In genomic region chr11:101830112-101830511, GRCm38 (mm10) we compare ENCODE assay signal across 9 mouse cellular contexts. TPM values are rescaled to one million over a fixed set of nuclear protein-coding genes. Genes with fewer than 3 reads are reported as not detected.
A peak's percentile ranks its signal among the peaks of the same experiment; 100 is the strongest.
DNase-seq lines count a peak whose midpoint lies in the region; ATAC-seq and TF ChIP-seq lines count a peak whose summit lies in the region.
"Had no signal": no experiment of that assay in that cellular context is flagged by ENCODE, and none has a peak within 500 bp of the region (broad histone marks: within the 10 kb centered on the region; RNA-seq: fewer than 3 reads in every experiment).

No protein-coding gene starts in this region.

- no peaks in the 10 kb centered on the region for H3K36me3 ChIP-seq in liver, embryonic 12.5 days
- no peaks in the 10 kb centered on the region for H3K36me3 ChIP-seq in hindbrain, postnatal 0 days (ENCODE audit: insufficient read depth, low read length)
- H3K36me3 ChIP-seq in lung, postnatal 0 days (ENCODE audit: insufficient read depth, low read length) = no peaks in the 10 kb centered on the region

- H3K4me3 ChIP-seq in liver, embryonic 12.5 days = no peak overlapping the region
- no peak overlapping the region for H3K4me3 ChIP-seq in hindbrain, postnatal 0 days (ENCODE audit: low read length)
- H3K4me3 ChIP-seq in lung, postnatal 0 days (ENCODE audit: low read depth, low read length) = no peak overlapping the region

- ATAC-seq in liver, embryonic 12.5 days = no peak
- ATAC-seq in hindbrain, postnatal 0 days = no peak
- peak; percentile 77 for ATAC-seq in lung, postnatal 0 days

- no peak overlapping the region for H3K9ac ChIP-seq in liver, embryonic 12.5 days
- no peak overlapping the region for H3K9ac ChIP-seq in hindbrain, postnatal 0 days (replicated peaks; ENCODE audit: low read length)
- H3K9ac ChIP-seq in lung, postnatal 0 days (replicated peaks; ENCODE audit: low read depth) = no peak overlapping the region

- no peaks in the 10 kb centered on the region for H3K9me3 ChIP-seq in liver, embryonic 12.5 days (replicated peaks)
- no peaks in the 10 kb centered on the region for H3K9me3 ChIP-seq in hindbrain, postnatal 0 days (ENCODE audit: low read length)
- H3K9me3 ChIP-seq in lung, postnatal 0 days (ENCODE audit: low read length) = no peaks in the 10 kb centered on the region

- no peak for TF ChIP-seq EP300 in lung, postnatal 0 days (IDR thresholded peaks at IDR 0.05)

- TF ChIP-seq CTCF in hindbrain, postnatal 0 days (IDR thresholded peaks at IDR 0.05; ENCODE audit: low read depth) = no peak
- no peak for TF ChIP-seq CTCF in lung, postnatal 0 days (IDR thresholded peaks at IDR 0.05)

- DNase-seq in liver = peak; percentile 36
- DNase-seq in gastrocnemius, postnatal 10 days = peak; percentile 59
- DNase-seq in hindbrain, postnatal 0 days (ENCODE audit: low spot score) = peak; percentile 32
- peak; percentile 75 for DNase-seq in lung, postnatal 0 days (ENCODE audit: low spot score)
- DNase-seq in right cerebral cortex, postnatal 36 days (ENCODE audit: low spot score in 2 of 2) = no peak
- no peak for DNase-seq in ovary, postnatal 14 days (ENCODE audit: low spot score)
- no peak for DNase-seq in cerebellum, adult 9-10 months

- H3K27me3 ChIP-seq in liver, embryonic 12.5 days (replicated peaks) = peaks cover 18% of the 10 kb centered on the region; the same call in 1 of the 2 replicates
- H3K27me3 ChIP-seq in hindbrain, postnatal 0 days (ENCODE audit: insufficient read depth, low read length) = no peaks in the 10 kb centered on the region
- H3K27me3 ChIP-seq in lung, postnatal 0 days (replicated peaks; ENCODE audit: insufficient read depth, low read length) = no peaks in the 10 kb centered on the region

- H3K27ac ChIP-seq in liver, embryonic 12.5 days = no peak overlapping the region
- H3K27ac ChIP-seq in hindbrain, postnatal 0 days = no peak overlapping the region
- H3K27ac ChIP-seq in lung, postnatal 0 days (ENCODE audit: low read length) = no peak overlapping the region; the same call in 1 of the 2 replicates

- 42% methylated on average over 10 of the region's 10 CpGs for WGBS in liver, embryonic 12.5 days (ENCODE audit: insufficient replicate concordance)
- 24% methylated on average over 10 of the region's 10 CpGs for WGBS in hindbrain, postnatal 0 days
- WGBS in lung, postnatal 0 days = 7% methylated on average over 10 of the region's 10 CpGs

- H3K4me1 ChIP-seq in liver, embryonic 12.5 days = no peaks in the 10 kb centered on the region
- no peaks in the 10 kb centered on the region for H3K4me1 ChIP-seq in hindbrain, postnatal 0 days (ENCODE audit: insufficient read depth, low read length)
- 0 out of 2 replicates have a peak, but pooled peaks cover 7% of the 10 kb centered on the region for H3K4me1 ChIP-seq in lung, postnatal 0 days (ENCODE audit: insufficient read depth, low read depth, low read length)

- no peak overlapping the region for H3K4me2 ChIP-seq in liver, embryonic 12.5 days
- no peak overlapping the region for H3K4me2 ChIP-seq in hindbrain, postnatal 0 days (ENCODE audit: low read depth, low read length)
- peak overlapping the region; percentile 30; the same call in 1 of the 2 replicates for H3K4me2 ChIP-seq in lung, postnatal 0 days (replicated peaks; ENCODE audit: low read depth, low read length)

RNA-seq across cellular contexts. Expression of gene Etv4, which starts 44.9 kb away (rescaled TPM):
- polyA plus RNA-seq in liver, embryonic 12.5 days (2016; fragmentation: Nextera tagmentation; extraction: Ambion mirVana) = 1.4 and 2.0 TPM in 2 replicates
- total RNA-seq in gastrocnemius, postnatal 10 days (2021) = 1 to 10 TPM; 5.6 to 6.8 TPM
- total RNA-seq in hindbrain, postnatal 0 days (2014; rRNA removed) = 47.7 and 56.9 TPM in 2 replicates
- 22.5 and 30.2 TPM in 2 replicates for polyA plus RNA-seq in hindbrain, postnatal 0 days (2015; fragmentation: Nextera tagmentation; extraction: Ambion mirVana)
- polyA plus RNA-seq in lung, postnatal 0 days (2015; fragmentation: Nextera tagmentation; extraction: Ambion mirVana) = 1.2 TPM in 2 replicates
- total RNA-seq: hematopoietic stem cell, adult 5-6 weeks had no signal

Comparison
In these comparisons a context has a peak if more than half of its experiments do, and no peak if none do; other contexts are left out.
1. DNase-seq: peak in liver (single experiment), gastrocnemius, postnatal 10 days (single experiment), hindbrain, postnatal 0 days (single experiment) and lung, postnatal 0 days (single experiment); none in right cerebral cortex, postnatal 36 days (0 of 2), ovary, postnatal 14 days (single experiment) and cerebellum, adult 9-10 months (single experiment).